Mouse (Mus musculus): ENCODE measurements around the gene Rassf2. TPM values are rescaled to one million over a fixed set of nuclear protein-coding genes. Genes with fewer than 3 reads are reported as not detected.

The Rassf2 gene
- polyA plus RNA-seq, 1 experiment from 2014 or later = 3.1 TPM

- 80% methylated on average over 4 of the region's 4 CpGs for WGBS (ENCODE audit: insufficient replicate concordance)
Observed at GRCm38 (mm10) chr2:131953711-131954110, 76.3 kb downstream of the Rassf2 start.

GRCm38 (mm10) chr2:131952961-131953538, 77.0 kb downstream of the Rassf2 start:
- Histone ChIP-seq H3K9ac (ENCODE audit: low read depth, low read length) (no peak overlapping the region), H3K4me1 (ENCODE audit: control insufficient read depth, insufficient read depth, low read length) (peaks cover 3% of the 10 kb centered on the region; the same call in 1 of the 2 replicates), H3K27me3 (ENCODE audit: control insufficient read depth, insufficient read depth, low read length) (peaks cover 7% of the 10 kb centered on the region; the same call in 1 of the 2 replicates), H3K4me2 (peak overlapping the region; percentile 58), H3K4me3 (ENCODE audit: low read depth, low read length) (peak overlapping the region; percentile 1), H3K27ac (ENCODE audit: low read depth, low read length) (no peak overlapping the region), H3K9me3 (replicated peaks; ENCODE audit: control insufficient read depth, low read length) (no peaks in the 10 kb centered on the region), H3K36me3 (ENCODE audit: control insufficient read depth, insufficient read depth, low read length) (no peaks in the 10 kb centered on the region)
- ATAC-seq (replicated peaks; ENCODE audit: insufficient number of reproducible peaks, low FRiP score, low TSS enrichment) = no peak
- 13% methylated on average over 29 of the region's 29 CpGs for WGBS (ENCODE audit: insufficient replicate concordance)

More at GRCm38 (mm10) chr2:131953711-131954110, 76.3 kb downstream of the Rassf2 start:
- peak overlapping the region; percentile 58 for H3K4me2 ChIP-seq
- no peak overlapping the region for H3K27ac ChIP-seq (ENCODE audit: low read depth, low read length)
- no peak overlapping the region for H3K9ac ChIP-seq (ENCODE audit: low read depth, low read length)
- H3K9me3 ChIP-seq (replicated peaks; ENCODE audit: control insufficient read depth, low read length) = no peaks in the 10 kb centered on the region
- no peak for ATAC-seq (replicated peaks; ENCODE audit: insufficient number of reproducible peaks, low FRiP score, low TSS enrichment)
- H3K4me1 ChIP-seq (ENCODE audit: control insufficient read depth, insufficient read depth, low read length) = peaks cover 3% of the 10 kb centered on the region; the same call in 1 of the 2 replicates
- no peaks in the 10 kb centered on the region for H3K36me3 ChIP-seq (ENCODE audit: control insufficient read depth, insufficient read depth, low read length)
- peak overlapping the region; percentile 1 for H3K4me3 ChIP-seq (ENCODE audit: low read depth, low read length)
- peaks cover 7% of the 10 kb centered on the region; the same call in 1 of the 2 replicates for H3K27me3 ChIP-seq (ENCODE audit: control insufficient read depth, insufficient read depth, low read length)

- H3K9me3 ChIP-seq (replicated peaks; ENCODE audit: control insufficient read depth, low read length) = no peaks in the 10 kb centered on the region
- no peak overlapping the region for H3K9ac ChIP-seq (ENCODE audit: low read depth, low read length)
- H3K27ac ChIP-seq (ENCODE audit: low read depth, low read length) = no peak overlapping the region
- H3K36me3 ChIP-seq (ENCODE audit: control insufficient read depth, insufficient read depth, low read length) = no peaks in the 10 kb centered on the region
- H3K4me2 ChIP-seq = peak overlapping the region; percentile 58; the same call in 1 of the 2 replicates
- H3K4me1 ChIP-seq (ENCODE audit: control insufficient read depth, insufficient read depth, low read length) = peaks cover 3% of the 10 kb centered on the region; the same call in 1 of the 2 replicates
- no peak for ATAC-seq (replicated peaks; ENCODE audit: insufficient number of reproducible peaks, low FRiP score, low TSS enrichment)
- no peak overlapping the region for H3K4me3 ChIP-seq (ENCODE audit: low read depth, low read length)
- H3K27me3 ChIP-seq (ENCODE audit: control insufficient read depth, insufficient read depth, low read length) = peaks cover 7% of the 10 kb centered on the region; the same call in 1 of the 2 replicates
- 51% methylated on average over 2 of the region's 2 CpGs for WGBS (ENCODE audit: insufficient replicate concordance)
Observed at GRCm38 (mm10) chr2:131952456-131952855, 77.6 kb downstream of the Rassf2 start.

- H3K4me1 ChIP-seq (ENCODE audit: control insufficient read depth, insufficient read depth, low read length) = peaks cover 3% of the 10 kb centered on the region; the same call in 1 of the 2 replicates
- ATAC-seq (replicated peaks; ENCODE audit: insufficient number of reproducible peaks, low FRiP score, low TSS enrichment) = no peak
- no peaks in the 10 kb centered on the region for H3K36me3 ChIP-seq (ENCODE audit: control insufficient read depth, insufficient read depth, low read length)
- peak within 1 kb of the TSS; percentile 9 for H3K4me2 ChIP-seq
- WGBS (ENCODE audit: insufficient replicate concordance) = 7% methylated on average over 11 of the region's 11 CpGs
- H3K4me3 ChIP-seq (ENCODE audit: low read depth, low read length) = no peak within 1 kb of the TSS
- H3K27me3 ChIP-seq (ENCODE audit: control insufficient read depth, insufficient read depth, low read length) = peaks cover 7% of the 10 kb centered on the region; the same call in 1 of the 2 replicates
- H3K27ac ChIP-seq (ENCODE audit: low read depth, low read length) = no peak within 1 kb of the TSS
- no peak within 1 kb of the TSS; the same call in 1 of the 2 replicates for H3K9ac ChIP-seq (ENCODE audit: low read depth, low read length)
- H3K9me3 ChIP-seq (replicated peaks; ENCODE audit: control insufficient read depth, low read length) = no peaks in the 10 kb centered on the region
Observed at GRCm38 (mm10) chr2:131950598-131951095, 79.4 kb downstream of the Rassf2 start, which contains the start of gene Prnd. Prnd (plus strand) TSS chr2:131950861.

GRCm38 (mm10) chr2:131949767-131950597, 80.1 kb downstream of the Rassf2 start:
- H3K4me1 ChIP-seq (ENCODE audit: control insufficient read depth, insufficient read depth, low read length) = peaks cover 3% of the 10 kb centered on the region
- no peaks in the 10 kb centered on the region for H3K9me3 ChIP-seq (replicated peaks; ENCODE audit: control insufficient read depth, low read length)
- no peak overlapping the region for H3K4me3 ChIP-seq (ENCODE audit: low read depth, low read length)
- H3K4me2 ChIP-seq = no peak overlapping the region
- H3K27me3 ChIP-seq (ENCODE audit: control insufficient read depth, insufficient read depth, low read length) = peaks cover 7% of the 10 kb centered on the region; the same call in 1 of the 2 replicates
- ATAC-seq (replicated peaks; ENCODE audit: insufficient number of reproducible peaks, low FRiP score, low TSS enrichment) = no peak
- no peak overlapping the region for H3K9ac ChIP-seq (ENCODE audit: low read depth, low read length)
- H3K27ac ChIP-seq (ENCODE audit: low read depth, low read length) = no peak overlapping the region
- no peaks in the 10 kb centered on the region for H3K36me3 ChIP-seq (ENCODE audit: control insufficient read depth, insufficient read depth, low read length)
- WGBS (ENCODE audit: insufficient replicate concordance) = 41% methylated on average over 9 of the region's 9 CpGs

GRCm38 (mm10) chr2:131948916-131949639, 81.0 kb downstream of the Rassf2 start:
- WGBS (ENCODE audit: insufficient replicate concordance) = 66% methylated on average over 11 of the region's 11 CpGs
- H3K36me3 ChIP-seq (ENCODE audit: control insufficient read depth, insufficient read depth, low read length) = no peaks in the 10 kb centered on the region
- H3K9ac ChIP-seq (ENCODE audit: low read depth, low read length) = no peak overlapping the region
- H3K27me3 ChIP-seq (ENCODE audit: control insufficient read depth, insufficient read depth, low read length) = peaks cover 4% of the 10 kb centered on the region; the same call in 1 of the 2 replicates
- no peak overlapping the region for H3K4me2 ChIP-seq
- H3K27ac ChIP-seq (ENCODE audit: low read depth, low read length) = no peak overlapping the region
- no peak for ATAC-seq (replicated peaks; ENCODE audit: insufficient number of reproducible peaks, low FRiP score, low TSS enrichment)
- H3K9me3 ChIP-seq (replicated peaks; ENCODE audit: control insufficient read depth, low read length) = no peaks in the 10 kb centered on the region
- H3K4me3 ChIP-seq (ENCODE audit: low read depth, low read length) = no peak overlapping the region
- peaks cover 3% of the 10 kb centered on the region for H3K4me1 ChIP-seq (ENCODE audit: control insufficient read depth, insufficient read depth, low read length)

- Histone ChIP-seq H3K9me3 (replicated peaks; ENCODE audit: control insufficient read depth, low read length) (no peaks in the 10 kb centered on the region), H3K4me1 (ENCODE audit: control insufficient read depth, insufficient read depth, low read length) (peaks cover 3% of the 10 kb centered on the region), H3K36me3 (ENCODE audit: control insufficient read depth, insufficient read depth, low read length) (no peaks in the 10 kb centered on the region), H3K27ac (ENCODE audit: low read depth, low read length) (no peak overlapping the region), H3K27me3 (ENCODE audit: control insufficient read depth, insufficient read depth, low read length) (no peaks in the 10 kb centered on the region; the same call in 1 of the 2 replicates), H3K4me3 (ENCODE audit: low read depth, low read length) (no peak overlapping the region), H3K4me2 (no peak overlapping the region), H3K9ac (ENCODE audit: low read depth, low read length) (no peak overlapping the region)
- ATAC-seq (replicated peaks; ENCODE audit: insufficient number of reproducible peaks, low FRiP score, low TSS enrichment) = no peak
- WGBS (ENCODE audit: insufficient replicate concordance) = 71% methylated on average over 3 of the region's 3 CpGs
Observed at GRCm38 (mm10) chr2:131948156-131948555, 81.9 kb downstream of the Rassf2 start.

GRCm38 (mm10) chr2:131946351-131946750, 83.7 kb downstream of the Rassf2 start:
- WGBS (ENCODE audit: insufficient replicate concordance) = 84% methylated on average over 16 of the region's 16 CpGs
- ATAC-seq (replicated peaks; ENCODE audit: insufficient number of reproducible peaks, low FRiP score, low TSS enrichment) = no peak

More at GRCm38 (mm10) chr2:131946351-131946750, 83.7 kb downstream of the Rassf2 start:
- no peak overlapping the region for H3K4me2 ChIP-seq
- H3K9me3 ChIP-seq (replicated peaks; ENCODE audit: control insufficient read depth, low read length) = no peaks in the 10 kb centered on the region
- no peaks in the 10 kb centered on the region for H3K27me3 ChIP-seq (ENCODE audit: control insufficient read depth, insufficient read depth, low read length)
- H3K4me3 ChIP-seq (ENCODE audit: low read depth, low read length) = no peak overlapping the region
- no peak overlapping the region for H3K9ac ChIP-seq (ENCODE audit: low read depth, low read length)
- no peaks in the 10 kb centered on the region for H3K36me3 ChIP-seq (ENCODE audit: control insufficient read depth, insufficient read depth, low read length)
- H3K27ac ChIP-seq (ENCODE audit: low read depth, low read length) = no peak overlapping the region
- peaks cover 3% of the 10 kb centered on the region for H3K4me1 ChIP-seq (ENCODE audit: control insufficient read depth, insufficient read depth, low read length)

All from heart, embryonic 11.5 days (tissue).